Mouse (Mus musculus) spleen, postnatal 0 days (tissue): ENCODE measurements around the gene Krt6a. TPM values are rescaled to one million over a fixed set of nuclear protein-coding genes. Genes with fewer than 3 reads are reported as not detected.

Source experiments
- polyA plus RNA-seq: library from polyadenylated mRNA; unstranded; fragments of >200 nt; fragmentation: Nextera tagmentation; extraction: Ambion mirVana; gene quantifications from 2 replicates; pipeline ENCODE4 v1.2.1, GENCODE M21; 2015

Krt6a gene
- polyA plus RNA-seq, result 0.14 TPM in 1 of 2 replicates, not detected in the other

DNA sequence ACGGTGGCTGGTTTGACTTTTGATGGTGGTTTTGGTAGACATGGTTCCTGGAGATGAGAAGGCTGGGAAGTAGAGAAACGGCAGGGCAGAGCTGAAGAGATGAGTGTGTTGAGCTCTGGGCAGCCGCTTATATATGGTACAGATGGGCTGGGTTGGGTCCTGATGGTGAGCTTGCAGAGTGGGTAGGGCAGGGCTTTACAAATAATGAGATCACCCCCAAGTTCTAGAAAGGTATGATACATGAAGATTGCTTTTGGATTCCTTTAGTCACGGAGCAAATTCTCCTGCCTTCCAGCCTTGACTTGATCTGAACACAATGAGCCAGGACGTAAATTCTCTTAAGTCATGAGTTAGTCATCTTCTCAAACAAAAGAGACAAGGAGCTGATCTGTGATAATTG lies at the start of gene Krt6a:
Gene Krt6a, minus strand, starts transcription at position 101 of the 400 bp plus-strand sequence.

DNA sequence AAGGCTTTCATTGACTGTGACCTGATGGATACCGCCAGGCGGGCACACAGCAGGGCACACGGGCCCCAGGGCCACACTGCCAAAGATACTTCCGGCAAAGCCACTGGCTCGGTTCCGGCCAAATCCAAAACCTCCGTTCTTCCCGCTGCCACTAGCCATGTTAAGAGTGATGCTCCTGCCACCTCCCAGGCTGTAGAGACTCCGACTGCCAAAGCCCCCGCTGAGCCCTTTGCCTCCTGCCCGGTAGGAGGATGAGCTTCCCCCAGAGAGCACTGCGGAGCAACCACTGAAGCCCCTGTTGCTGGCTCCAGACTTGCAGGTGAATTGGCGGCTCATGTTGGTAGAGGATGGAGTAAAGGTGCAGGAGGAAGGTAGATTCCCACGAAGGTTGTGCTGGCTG lies 48.6 kb upstream of the Krt6a start, which contains the start of gene Krt71:
Gene Krt71, minus strand, starts transcription at position 399 of the 400 bp plus-strand sequence.

DNA sequence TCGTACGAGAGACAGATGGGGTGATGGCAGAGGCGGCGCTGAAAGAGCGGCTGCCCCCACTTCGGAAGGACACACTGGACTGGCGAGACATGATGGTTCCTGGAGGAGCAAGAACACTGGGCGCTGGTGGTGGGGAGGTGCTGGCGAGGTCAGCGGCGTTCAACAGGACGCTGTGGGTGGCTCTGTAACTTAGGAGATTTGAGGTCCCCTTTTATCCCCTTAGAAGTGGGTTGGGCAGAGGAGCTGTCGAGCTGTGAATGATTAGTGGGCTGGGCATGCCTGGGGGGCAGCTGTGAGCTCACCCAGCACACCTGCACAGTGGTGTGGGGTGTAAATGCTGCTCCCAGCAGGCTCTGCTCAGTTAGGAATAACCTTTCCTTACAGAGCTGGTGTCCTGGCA lies 18.6 kb upstream of the Krt6a start, which contains the start of gene Krt5:
Gene Krt5, minus strand, starts transcription at position 179 of the 400 bp plus-strand sequence.

DNA sequence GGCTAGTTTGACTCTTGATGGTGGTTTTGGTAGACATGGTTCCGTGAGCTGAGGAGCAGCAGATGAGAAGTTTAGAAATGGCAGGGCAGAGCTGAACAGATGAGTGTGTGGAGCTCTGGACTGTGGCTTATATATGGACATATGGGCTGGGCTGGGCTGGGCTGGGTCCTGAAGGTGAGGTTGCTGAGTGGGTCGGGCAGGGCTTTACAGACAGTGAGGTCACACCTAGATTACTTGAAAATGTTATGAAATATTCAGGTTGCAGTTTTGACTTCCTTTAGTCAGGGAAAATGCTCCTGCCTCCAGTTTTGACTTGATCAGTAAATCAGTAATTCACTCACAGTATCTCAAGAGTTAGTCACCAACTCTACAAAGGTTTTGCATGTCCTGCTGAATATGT lies 13.9 kb downstream of the Krt6a start, which contains the start of gene Krt6b:
Gene Krt6b, minus strand, starts transcription at position 101 of the 400 bp plus-strand sequence.

DNA sequence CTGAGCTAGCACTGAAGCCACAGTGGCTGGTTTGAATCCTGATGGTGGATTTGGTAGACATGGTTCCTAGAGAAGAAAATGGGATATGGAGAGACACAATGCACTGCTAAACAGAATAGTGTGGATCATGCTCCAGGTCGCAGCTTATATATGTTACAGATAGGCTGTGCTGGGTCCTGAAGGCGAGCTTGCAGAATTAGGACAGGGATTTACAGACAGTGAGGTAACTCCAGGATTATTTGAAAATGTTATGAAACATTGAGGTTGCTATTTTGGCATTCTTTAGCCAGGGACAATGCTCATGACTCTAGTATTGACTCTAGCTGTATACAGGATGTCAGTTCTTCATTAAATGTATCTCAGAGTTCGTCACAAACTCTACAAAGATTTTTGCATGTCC lies 46.8 kb downstream of the Krt6a start, which contains the start of gene Gm5478:
Gene Gm5478, minus strand, starts transcription at position 101 of the 400 bp plus-strand sequence.

Other genes with a start within 250 kb of the Krt6a start
- gene Krt88, start 246.6 kb downstream of the Krt6a start, polyA plus RNA-seq, result not detected in 2 replicates
- not detected in 2 replicates for gene Krt81, start 230.6 kb downstream of the Krt6a start, polyA plus RNA-seq
- 0.12 and 0.25 TPM in 2 replicates for gene Krt86, start 220.8 kb downstream of the Krt6a start, polyA plus RNA-seq
- gene Krt83, start 202.8 kb downstream of the Krt6a start, polyA plus RNA-seq, result 1.3 and 1.7 TPM in 2 replicates
- gene Gm49425, start 177.0 kb downstream of the Krt6a start, polyA plus RNA-seq, result not detected in 2 replicates
- gene Krt84, start 161.5 kb downstream of the Krt6a start, polyA plus RNA-seq, result not detected in 2 replicates
- gene Krt82, start 143.6 kb downstream of the Krt6a start, polyA plus RNA-seq, result not detected in 2 replicates
- gene Krt90, start 131.4 kb downstream of the Krt6a start, polyA plus RNA-seq, result not detected in 2 replicates
- gene Krt75, start 120.4 kb downstream of the Krt6a start, polyA plus RNA-seq, result not detected in 2 replicates
- gene Gm5414, start 66.1 kb downstream of the Krt6a start, polyA plus RNA-seq, result not detected in 2 replicates
- gene Gm5478, start 46.9 kb downstream of the Krt6a start, polyA plus RNA-seq, result not detected in 2 replicates
- 0.06 TPM in 2 replicates for gene Krt6b, start 14.0 kb downstream of the Krt6a start, polyA plus RNA-seq
- gene Krt5, start 18.6 kb upstream of the Krt6a start, polyA plus RNA-seq, result 0.06 and 0.11 TPM in 2 replicates
- not detected in 2 replicates for gene Krt71, start 48.8 kb upstream of the Krt6a start, polyA plus RNA-seq
- gene Krt72, start 92.2 kb upstream of the Krt6a start, polyA plus RNA-seq, result not detected in 2 replicates
- not detected in 2 replicates for gene Krt73, start 108.0 kb upstream of the Krt6a start, polyA plus RNA-seq
- not detected in 2 replicates for gene Krt2, start 123.9 kb upstream of the Krt6a start, polyA plus RNA-seq
- gene Krt1, start 156.5 kb upstream of the Krt6a start, polyA plus RNA-seq, result 0.40 and 0.72 TPM in 2 replicates
- gene Krt77, start 175.4 kb upstream of the Krt6a start, polyA plus RNA-seq, result not detected in 2 replicates
- gene Krt76, start 198.6 kb upstream of the Krt6a start, polyA plus RNA-seq, result not detected in 2 replicates
- gene Krt4, start 230.4 kb upstream of the Krt6a start, polyA plus RNA-seq, result 0.59 and 1.5 TPM in 2 replicates
- gene Krt79, start 246.0 kb upstream of the Krt6a start, polyA plus RNA-seq, result 0.12 and 0.16 TPM in 2 replicates